Mouse (Mus musculus): ENCODE measurements around the gene Cdkn1c.

- TF ChIP-seq POLR2A (IDR thresholded peaks at IDR 0.05; ENCODE audit: insufficient read depth, low read length) (no peak), CTCF (IDR thresholded peaks at IDR 0.05; ENCODE audit: low read depth, low read length) (no peak)
These were observed 48.7 kb upstream of the Cdkn1c start for GRCm38 (mm10) chr7:143509566-143509965.
